Mouse (Mus musculus) CD4-positive, CD25-positive, alpha-beta regulatory T cell, adult 4 months (primary cell): ENCODE results near the gene Ric1. TPM values are rescaled to one million over a fixed set of nuclear protein-coding genes. Genes with fewer than 3 reads are reported as not detected.

Source experiments
- ATAC-seq: one replicate; pipeline ENCODE4 v1.8.0; 2017
- polyA plus RNA-seq, 2 experiments: library from polyadenylated mRNA; unstranded; fragments of 100-300 nt; shearing (Covaris generic); gene quantifications; one replicate each; pipeline ENCODE4 v1.2.1; 2017

Ric1 gene
- polyA plus RNA-seq, 2 experiments from 2014 or later = 6.3 to 12.6 TPM

- no peak for ATAC-seq
Observed at GRCm38 (mm10) chr19:29612102-29612501, 90.0 kb downstream of the Ric1 start.

GRCm38 (mm10) chr19:29641055-29641454 is 119.0 kb downstream of the Ric1 start:
- ATAC-seq = peak; percentile 93

- peak; percentile 55 for ATAC-seq
Observed at GRCm38 (mm10) chr19:29641510-29641909, 119.4 kb downstream of the Ric1 start.

GRCm38 (mm10) chr19:29642211-29642610 is 120.1 kb downstream of the Ric1 start:
- ATAC-seq = no peak

GRCm38 (mm10) chr19:29643194-29643922 is 121.3 kb downstream of the Ric1 start:
- ATAC-seq = no peak

GRCm38 (mm10) chr19:29644747-29645146 is 122.7 kb downstream of the Ric1 start:
- ATAC-seq = no peak

GRCm38 (mm10) chr19:29647651-29648549 is 125.8 kb downstream of the Ric1 start, which contains the start of gene Ermp1:
Ermp1 (minus strand) TSS chr19:29648415.
- ATAC-seq = peak; percentile 94

- ATAC-seq = no peak
Observed at GRCm38 (mm10) chr19:29648550-29648914, 126.5 kb downstream of the Ric1 start.

GRCm38 (mm10) chr19:29649683-29650082 is 127.6 kb downstream of the Ric1 start:
- no peak for ATAC-seq

GRCm38 (mm10) chr19:29653768-29654265 is 131.7 kb downstream of the Ric1 start:
- ATAC-seq = no peak

- no peak for ATAC-seq
Observed at GRCm38 (mm10) chr19:29655148-29655547, 133.1 kb downstream of the Ric1 start.

GRCm38 (mm10) chr19:29656029-29656428 is 133.9 kb downstream of the Ric1 start:
- no peak for ATAC-seq

Other genes with a start within 250 kb of the Ric1 start
- gene Insl6, start 196.9 kb upstream of the Ric1 start, polyA plus RNA-seq = 10 to 100 TPM; 28.3 to 32.5 TPM
- not detected for gene Rln1, start 187.6 kb upstream of the Ric1 start, polyA plus RNA-seq
- 100 to 1,000 TPM; 221 to 250 TPM for gene Plgrkt, start 154.9 kb upstream of the Ric1 start, polyA plus RNA-seq
- 10 to 100 TPM; 42.4 to 62.2 TPM for gene Cd274, start 154.8 kb upstream of the Ric1 start, polyA plus RNA-seq
- 10 to 100 TPM; 17.0 to 22.2 TPM for gene Pdcd1lg2, start 111.4 kb upstream of the Ric1 start, polyA plus RNA-seq
- gene Ermp1, start 126.1 kb downstream of the Ric1 start, polyA plus RNA-seq = 10 to 100 TPM; 11.8 to 15.7 TPM
- gene Mlana, start 175.5 kb downstream of the Ric1 start, polyA plus RNA-seq = not detected